Mouse (Mus musculus) MEL (cell line): ENCODE measurements around the gene Lrrc74a. TPM values are rescaled to one million over a fixed set of nuclear protein-coding genes. Genes with fewer than 3 reads are reported as not detected.

ENCODE experiments used
- DNase-seq: peaks from one replicate; pipeline ENCODE4 v3.0.0; 2011; ENCODE audit warnings: low read depth, low spot score
- H3K27ac ChIP-seq: 2 replicates; pipeline ENCODE4 v1.5.1; 2012; ENCODE audit warnings: low read depth, mild to moderate bottlenecking, control low read depth, low read length, moderate library complexity; ENCODE audit not compliant: control insufficient read depth
- H3K27me3 ChIP-seq, 2 experiments: fragments of 150-350 bp in 1 of 2; sonication (generic) in 1 of 2; 2 replicates each; pipeline ENCODE4 v1.6.1; 2012; ENCODE audit warnings: low read length in 2 of 2, mild to moderate bottlenecking in 2 of 2, improper control_type of control experiment in 1 of 2, moderate library complexity in 1 of 2; ENCODE audit not compliant: insufficient read depth in 2 of 2, control insufficient read depth in 1 of 2
- H3K36me3 ChIP-seq, 2 experiments: 2 replicates each; pipeline ENCODE4 v1.6.1; 2012 to 2014; ENCODE audit warnings: low read length in 2 of 2, improper control_type of control experiment in 1 of 2, inconsistent platforms in 1 of 2, mild to moderate bottlenecking in 1 of 2; ENCODE audit not compliant: insufficient read depth in 2 of 2, control insufficient read depth in 1 of 2
- H3K4me1 ChIP-seq, 2 experiments: fragments of 150-350 bp in 1 of 2; sonication (generic) in 1 of 2; 2 replicates each; pipeline ENCODE4 v1.6.1; 2012; ENCODE audit warnings: low read length in 2 of 2, improper control_type of control experiment in 1 of 2, mild to moderate bottlenecking in 1 of 2; ENCODE audit not compliant: insufficient read depth in 2 of 2, control insufficient read depth in 1 of 2
- H3K4me3 ChIP-seq, 2 experiments: fragments of 150-350 bp in 1 of 2; sonication (generic) in 1 of 2; 2 replicates each; pipeline ENCODE4 v1.5.1; 2012; ENCODE audit warnings: low read depth in 2 of 2, low read length in 2 of 2, mild to moderate bottlenecking in 2 of 2, moderate library complexity in 2 of 2, control low read depth in 1 of 2, improper control_type of control experiment in 1 of 2; ENCODE audit not compliant: control insufficient read depth in 1 of 2, insufficient read depth in 1 of 2
- H3K79me2 ChIP-seq: 2 replicates; pipeline ENCODE4 v1.6.1; 2012; ENCODE audit warnings: mild to moderate bottlenecking, low read length, moderate library complexity; ENCODE audit not compliant: control insufficient read depth, poor library complexity, insufficient read depth
- H3K9ac ChIP-seq: 2 replicates; pipeline ENCODE4 v1.6.1; 2012; ENCODE audit warnings: low read depth, mild to moderate bottlenecking, control low read depth, low read length, moderate library complexity; ENCODE audit not compliant: control insufficient read depth, poor library complexity, severe bottlenecking
- H3K9me3 ChIP-seq: fragments of 150-350 bp; sonication (generic); replicated peaks from 2 replicates; pipeline ENCODE4 v1.6.1; 2012; ENCODE audit warnings: mild to moderate bottlenecking, low read length, improper control_type of control experiment, moderate library complexity; ENCODE audit not compliant: insufficient read depth
- CHD2 ChIP-seq: IDR thresholded peaks from 2 replicates; pipeline ENCODE4 v1.6.1; 2011; ENCODE audit warnings: low read length, improper control_type of control experiment
- E2F4 ChIP-seq: IDR thresholded peaks from 2 replicates; pipeline ENCODE4 v1.6.1; 2011; ENCODE audit warnings: low read depth, low read length, improper control_type of control experiment, borderline replicate concordance
- GABPA ChIP-seq: IDR thresholded peaks from 2 replicates; pipeline ENCODE4 v1.6.1; 2012; ENCODE audit warnings: low read depth, mild to moderate bottlenecking, inconsistent platforms, low read length, improper control_type of control experiment, moderate library complexity
- JUND ChIP-seq: IDR thresholded peaks from 2 replicates; pipeline ENCODE4 v1.6.1; 2011; ENCODE audit warnings: low read depth, mild to moderate bottlenecking, improper control_type of control experiment, low read length
- MAFK ChIP-seq: IDR thresholded peaks from 2 replicates; pipeline ENCODE4 v1.6.1; 2011; ENCODE audit warnings: low read depth, mild to moderate bottlenecking, low read length, improper control_type of control experiment, borderline replicate concordance
- MEF2A ChIP-seq: IDR thresholded peaks from 2 replicates; pipeline ENCODE4 v1.6.1; 2014; ENCODE audit warnings: low read depth, mild to moderate bottlenecking, inconsistent platforms, low read length, improper control_type of control experiment; ENCODE audit not compliant: poor library complexity, insufficient replicate concordance, severe bottlenecking; ENCODE audit errors: extremely low read depth
- MXI1 ChIP-seq: IDR thresholded peaks from 2 replicates; pipeline ENCODE4 v1.6.1; 2011; ENCODE audit warnings: mild to moderate bottlenecking, low read depth, low read length, improper control_type of control experiment
- MYB ChIP-seq: IDR thresholded peaks from 2 replicates; pipeline ENCODE4 v1.6.1; 2011; ENCODE audit warnings: mild to moderate bottlenecking, low read depth, low read length, improper control_type of control experiment
- MYC ChIP-seq: IDR thresholded peaks from 2 replicates; pipeline ENCODE4 v1.6.1; 2011; ENCODE audit warnings: low read depth, mild to moderate bottlenecking, low read length, improper control_type of control experiment, moderate library complexity
- NRF1 ChIP-seq: IDR thresholded peaks from 2 replicates; pipeline ENCODE4 v1.6.1; 2014; ENCODE audit warnings: low read depth, mild to moderate bottlenecking, inconsistent platforms, low read length, improper control_type of control experiment, moderate library complexity; ENCODE audit not compliant: poor library complexity, insufficient read depth, severe bottlenecking
- POLR2A ChIP-seq, 2 experiments: IDR thresholded peaks; 2 replicates each; pipeline ENCODE4 v1.6.1; 2011 to 2012; ENCODE audit warnings: low read length in 2 of 2, mild to moderate bottlenecking in 2 of 2, control low read depth in 1 of 2, improper control_type of control experiment in 1 of 2, low read depth in 1 of 2, moderate library complexity in 1 of 2; ENCODE audit not compliant: control insufficient read depth in 1 of 2, insufficient read depth in 1 of 2, poor library complexity in 1 of 2
- POLR2AphosphoS5 ChIP-seq: IDR thresholded peaks from 2 replicates; pipeline ENCODE4 v1.6.1; 2012; ENCODE audit warnings: low read depth, borderline replicate concordance, mild to moderate bottlenecking, inconsistent platforms, low read length, moderate library complexity, mixed read lengths
- RAD21 ChIP-seq: IDR thresholded peaks from 2 replicates; pipeline ENCODE4 v1.6.1; 2011; ENCODE audit warnings: mild to moderate bottlenecking, low read depth, low read length, improper control_type of control experiment
- RCOR1 ChIP-seq: IDR thresholded peaks from 2 replicates; pipeline ENCODE4 v1.6.1; 2012; ENCODE audit warnings: low read depth, mild to moderate bottlenecking, inconsistent platforms, low read length, improper control_type of control experiment
- SIN3A ChIP-seq: IDR thresholded peaks from 2 replicates; pipeline ENCODE4 v1.6.1; 2012; ENCODE audit warnings: low read length, improper control_type of control experiment, inconsistent platforms
- TAL1 ChIP-seq: IDR thresholded peaks from 2 replicates; pipeline ENCODE4 v1.6.1; 2012; ENCODE audit warnings: mild to moderate bottlenecking, inconsistent platforms, low read length, moderate library complexity, mixed read lengths
- USF2 ChIP-seq, 2 experiments: IDR thresholded peaks; 2 replicates each; pipeline ENCODE4 v1.6.1; 2011 to 2012; ENCODE audit warnings: improper control_type of control experiment in 2 of 2, low read length in 2 of 2, borderline replicate concordance in 1 of 2, inconsistent platforms in 1 of 2, low read depth in 1 of 2, mild to moderate bottlenecking in 1 of 2; ENCODE audit not compliant: insufficient read depth in 1 of 2
- ZKSCAN1 ChIP-seq: IDR thresholded peaks from 2 replicates; pipeline ENCODE4 v1.6.1; 2012; ENCODE audit warnings: low read depth, mild to moderate bottlenecking, inconsistent platforms, low read length, improper control_type of control experiment, moderate library complexity
- ZMIZ1 ChIP-seq: IDR thresholded peaks from 2 replicates; pipeline ENCODE4 v1.6.1; 2012; ENCODE audit warnings: low read depth, mild to moderate bottlenecking, inconsistent platforms, low read length, improper control_type of control experiment, moderate library complexity
- ZNF384 ChIP-seq: IDR thresholded peaks from 2 replicates; pipeline ENCODE4 v1.6.1; 2012; ENCODE audit warnings: low read depth, mild to moderate bottlenecking, inconsistent platforms, low read length, improper control_type of control experiment
- polyA plus RNA-seq, 2 experiments: library from polyadenylated mRNA; stranded (reverse) in 1 of 2; unstranded in 1 of 2; fragments of >175 nt in 1 of 2; fragments of >200 nt in 1 of 2; gene quantifications; 2 replicates each; pipeline versions ENCODE4 v1.2.1 to v1.2.4; 2012; ENCODE audit warnings: low replicate concordance in 2 of 2, low read depth in 1 of 2; ENCODE audit not compliant: insufficient read length in 2 of 2, insufficient read depth in 1 of 2, missing spikeins in 1 of 2
- total RNA-seq: library from RNA; depleted of rRNA; stranded (reverse); fragments of 300-350 nt; gene quantifications from 2 replicates; pipeline ENCODE4 v1.2.3, GENCODE M21; 2012

The Lrrc74a gene
- total and polyA plus RNA-seq, 3 experiments = not detected

- Histone ChIP-seq H3K9me3 (no peaks in the 10 kb centered on the region), H3K27me3 (no peaks in the 10 kb centered on the region), H3K27ac (no peak overlapping the region), H3K4me3 (no peak overlapping the region), H3K4me1 (0 out of 4 replicates have a peak, but pooled peaks cover 0 to 8% of the 10 kb centered on the region in 2 experiments), H3K9ac (no peak overlapping the region), H3K36me3 (no peaks in the 10 kb centered on the region), H3K79me2 (no peaks in the 10 kb centered on the region)
- no peak for DNase-seq
- TF ChIP-seq RCOR1 = no peak
- TF ChIP-seq TAL1 = no peak
- TF ChIP-seq MYC = no peak
- TF ChIP-seq POLR2A (IDR thresholded peaks at IDR 0.05; ENCODE audit: control insufficient read depth in 1 of 2, insufficient read depth in 1 of 2, low read depth in 1 of 2, low read length in 2 of 2, poor library complexity in 1 of 2) = no peak
- no peak for TF ChIP-seq E2F4
- TF ChIP-seq ZKSCAN1 = no peak
- TF ChIP-seq SIN3A = no peak
- TF ChIP-seq MAFK = no peak
- no peak for TF ChIP-seq MYB
- no peak for TF ChIP-seq RAD21
- TF ChIP-seq NRF1 = no peak
- no peak for TF ChIP-seq GABPA
- TF ChIP-seq USF2 (IDR thresholded peaks at IDR 0.05; ENCODE audit: borderline replicate concordance in 1 of 2, insufficient read depth in 1 of 2, low read depth in 1 of 2, low read length in 2 of 2) = no peak
- TF ChIP-seq ZMIZ1 = no peak
These were observed 46.1 kb upstream of the Lrrc74a start for GRCm38 (mm10) chr12:86687971-86688573.

- no peaks in the 10 kb centered on the region for H3K9me3 ChIP-seq
- H3K4me1 ChIP-seq = 0 out of 4 replicates have a peak, but pooled peaks cover 0 to 3% of the 10 kb centered on the region in 2 experiments
- no peaks in the 10 kb centered on the region for H3K36me3 ChIP-seq
- H3K27ac ChIP-seq = no peak overlapping the region
- no peak for DNase-seq
- no peak overlapping the region for H3K4me3 ChIP-seq
- no peaks in the 10 kb centered on the region for H3K79me2 ChIP-seq
- H3K27me3 ChIP-seq = no peaks in the 10 kb centered on the region
- TF ChIP-seq JUND (no peak), CHD2 (no peak), MYC (no peak), POLR2AphosphoS5 (no peak), SIN3A (no peak), MXI1 (no peak), ZNF384 (no peak), MEF2A (no peak), GABPA (no peak)
- TF ChIP-seq, all 39 proteins: peak for 0
- H3K9ac ChIP-seq = no peak overlapping the region
These were observed 45.3 kb upstream of the Lrrc74a start for GRCm38 (mm10) chr12:86688917-86689316.
